30 mouse cellular contexts compared by ENCODE assay signal in genomic region chr12:10035479-10035878, GRCm38 (mm10).
DNase-seq lines count a peak whose midpoint lies in the region; ATAC-seq and TF ChIP-seq lines count a peak whose summit lies in the region.
"Had no signal": no experiment of that assay in that cellular context is flagged by ENCODE, and none has a peak within 500 bp of the region (broad histone marks: within the 10 kb centered on the region; RNA-seq: fewer than 3 reads in every experiment).

No protein-coding gene starts in this region.

- WGBS in midbrain, postnatal 0 days = 90% methylated on average over 8 of the region's 8 CpGs
- WGBS in midbrain, embryonic 10.5 days = 89% methylated on average over 8 of the region's 8 CpGs
- 68% methylated on average over 8 of the region's 8 CpGs for WGBS in embryonic facial prominence, embryonic 10.5 days
- 27% methylated on average over 8 of the region's 8 CpGs for WGBS in limb, embryonic 10.5 days
- 63% methylated on average over 8 of the region's 8 CpGs for WGBS in neural tube, embryonic 11.5 days
- 71% methylated on average over 8 of the region's 8 CpGs for whole genome bisulfite sequencing in liver, postnatal 0 days (ENCODE audit: insufficient replicate concordance)
- WGBS in forebrain, embryonic 10.5 days = 89% methylated on average over 8 of the region's 8 CpGs

- no peak overlapping the region for H3K4me2 ChIP-seq in midbrain, postnatal 0 days (ENCODE audit: low read depth, low read length, poor library complexity, severe bottlenecking)
- H3K4me2 ChIP-seq in neural tube, embryonic 11.5 days (ENCODE audit: low read depth) = no peak overlapping the region
- H3K4me2 ChIP-seq in liver, postnatal 0 days (ENCODE audit: low read depth, low read length) = no peak overlapping the region
- H3K4me2 ChIP-seq: forebrain, embryonic 15.5 days; heart, embryonic 13.5 days; hindbrain, embryonic 15.5 days; limb, embryonic 13.5 days; liver, embryonic 13.5 days; midbrain, embryonic 12.5 days had no signal

- H3K9me3 ChIP-seq in midbrain, postnatal 0 days (ENCODE audit: low read length) = no peaks in the 10 kb centered on the region
- H3K9me3 ChIP-seq in midbrain, embryonic 10.5 days (replicated peaks) = no peaks in the 10 kb centered on the region
- H3K9me3 ChIP-seq in embryonic facial prominence, embryonic 10.5 days = no peaks in the 10 kb centered on the region
- no peaks in the 10 kb centered on the region for H3K9me3 ChIP-seq in limb, embryonic 10.5 days (replicated peaks)
- H3K9me3 ChIP-seq in neural tube, embryonic 11.5 days (ENCODE audit: control insufficient read depth, low read length) = no peaks in the 10 kb centered on the region
- H3K9me3 ChIP-seq in liver, postnatal 0 days (ENCODE audit: low read length) = no peaks in the 10 kb centered on the region
- no peaks in the 10 kb centered on the region for H3K9me3 ChIP-seq in forebrain, embryonic 10.5 days
- H3K9me3 ChIP-seq: forebrain, embryonic 15.5 days; heart, embryonic 13.5 days; hindbrain, embryonic 10.5 days; hindbrain, embryonic 15.5 days; limb, embryonic 13.5 days; liver, embryonic 13.5 days; midbrain, embryonic 12.5 days had no signal

- no peaks in the 10 kb centered on the region for H3K4me1 ChIP-seq in midbrain, postnatal 0 days (ENCODE audit: insufficient read depth, low read length)
- H3K4me1 ChIP-seq in midbrain, embryonic 10.5 days = no peaks in the 10 kb centered on the region
- H3K4me1 ChIP-seq in embryonic facial prominence, embryonic 10.5 days = peaks cover 8% of the 10 kb centered on the region
- peaks cover 9% of the 10 kb centered on the region; the same call in 1 of the 2 replicates for H3K4me1 ChIP-seq in limb, embryonic 10.5 days
- H3K4me1 ChIP-seq in neural tube, embryonic 11.5 days (ENCODE audit: control insufficient read depth, insufficient read depth, low read length) = no peaks in the 10 kb centered on the region
- H3K4me1 ChIP-seq in liver, postnatal 0 days (ENCODE audit: insufficient read depth) = no peaks in the 10 kb centered on the region
- H3K4me1 ChIP-seq in forebrain, embryonic 10.5 days = no peaks in the 10 kb centered on the region
- H3K4me1 ChIP-seq: forebrain, embryonic 15.5 days; heart, embryonic 13.5 days; hindbrain, embryonic 10.5 days; hindbrain, embryonic 15.5 days; limb, embryonic 13.5 days; liver, embryonic 13.5 days; midbrain, embryonic 12.5 days had no signal

- DNase-seq in midbrain, postnatal 0 days (ENCODE audit: low spot score) = peak; percentile 1
- DNase-seq in midbrain, embryonic 10.5 days (ENCODE audit: low spot score) = no peak
- DNase-seq in embryonic facial prominence, embryonic 10.5 days (ENCODE audit: low spot score) = peak; percentile 25
- peak; percentile 42 for DNase-seq in limb, embryonic 10.5 days (ENCODE audit: low spot score)
- peak; percentile 26 for DNase-seq in neural tube, embryonic 11.5 days (ENCODE audit: low spot score)
- no peak for DNase-seq in layer of hippocampus, adult 9-10 months (ENCODE audit: low spot score)
- no peak for DNase-seq in liver, postnatal 0 days
- no peak for DNase-seq in forebrain, embryonic 10.5 days (ENCODE audit: extremely low spot score, low spot score)
- DNase-seq: adrenal gland, postnatal 36 days; cerebellum, adult 18-20 months; cerebellum, postnatal 14 days; gastrocnemius, postnatal 10 days; heart, postnatal 10 days; kidney, adult 2 months; kidney, postnatal 4 days; layer of hippocampus, adult 9-11 months; liver, embryonic 13.5 days; lung, adult 2 months; right cerebral cortex, adult 18-20 months; spleen, adult 18-20 months; thymus, postnatal 25 days had no signal

- no peaks in the 10 kb centered on the region for H3K36me3 ChIP-seq in midbrain, postnatal 0 days (ENCODE audit: insufficient read depth, low read length)
- H3K36me3 ChIP-seq in midbrain, embryonic 10.5 days = no peaks in the 10 kb centered on the region
- no peaks in the 10 kb centered on the region for H3K36me3 ChIP-seq in embryonic facial prominence, embryonic 10.5 days (replicated peaks)
- no peaks in the 10 kb centered on the region for H3K36me3 ChIP-seq in limb, embryonic 10.5 days
- no peaks in the 10 kb centered on the region for H3K36me3 ChIP-seq in neural tube, embryonic 11.5 days (ENCODE audit: control insufficient read depth, insufficient read depth, low read length)
- no peaks in the 10 kb centered on the region for H3K36me3 ChIP-seq in liver, postnatal 0 days (replicated peaks; ENCODE audit: insufficient read depth, low read length)
- H3K36me3 ChIP-seq in forebrain, embryonic 10.5 days (replicated peaks) = no peaks in the 10 kb centered on the region
- H3K36me3 ChIP-seq: forebrain, embryonic 15.5 days; heart, embryonic 13.5 days; hindbrain, embryonic 10.5 days; hindbrain, embryonic 15.5 days; limb, embryonic 13.5 days; liver, embryonic 13.5 days; midbrain, embryonic 12.5 days had no signal

- no peak overlapping the region for H3K27ac ChIP-seq in midbrain, postnatal 0 days (ENCODE audit: low read depth, low read length)
- H3K27ac ChIP-seq in midbrain, embryonic 10.5 days (replicated peaks) = no peak overlapping the region
- H3K27ac ChIP-seq in embryonic facial prominence, embryonic 10.5 days (replicated peaks) = no peak overlapping the region
- H3K27ac ChIP-seq in limb, embryonic 10.5 days = no peak overlapping the region
- no peak overlapping the region for H3K27ac ChIP-seq in neural tube, embryonic 11.5 days (ENCODE audit: low read depth, low read length)
- H3K27ac ChIP-seq in liver, postnatal 0 days (ENCODE audit: low read depth) = no peak overlapping the region
- H3K27ac ChIP-seq in forebrain, embryonic 10.5 days = no peak overlapping the region
- H3K27ac ChIP-seq: forebrain, embryonic 15.5 days; heart, embryonic 13.5 days; hindbrain, embryonic 10.5 days; hindbrain, embryonic 15.5 days; kidney, postnatal 0 days; limb, embryonic 13.5 days; liver, embryonic 13.5 days; midbrain, embryonic 12.5 days had no signal

- no peak overlapping the region for H3K9ac ChIP-seq in midbrain, postnatal 0 days (replicated peaks; ENCODE audit: low read length, poor library complexity, severe bottlenecking)
- H3K9ac ChIP-seq in neural tube, embryonic 11.5 days (ENCODE audit: low read length) = no peak overlapping the region
- no peak overlapping the region for H3K9ac ChIP-seq in liver, postnatal 0 days (replicated peaks)
- H3K9ac ChIP-seq: forebrain, embryonic 15.5 days; heart, embryonic 13.5 days; hindbrain, embryonic 15.5 days; limb, embryonic 13.5 days; liver, embryonic 13.5 days; midbrain, embryonic 12.5 days had no signal

- no peak for TF ChIP-seq EP300 in liver, postnatal 0 days (IDR thresholded peaks at IDR 0.05; ENCODE audit: low read depth)

- no peaks in the 10 kb centered on the region for H3K27me3 ChIP-seq in midbrain, postnatal 0 days (ENCODE audit: insufficient read depth, low read length)
- H3K27me3 ChIP-seq in midbrain, embryonic 10.5 days (ENCODE audit: low read depth, poor library complexity, severe bottlenecking) = no peaks in the 10 kb centered on the region
- no peaks in the 10 kb centered on the region for H3K27me3 ChIP-seq in embryonic facial prominence, embryonic 10.5 days (replicated peaks; ENCODE audit: low read depth, poor library complexity, severe bottlenecking)
- H3K27me3 ChIP-seq in limb, embryonic 10.5 days (ENCODE audit: low read depth, poor library complexity, severe bottlenecking) = no peaks in the 10 kb centered on the region
- no peaks in the 10 kb centered on the region for H3K27me3 ChIP-seq in neural tube, embryonic 11.5 days (ENCODE audit: control insufficient read depth, insufficient read depth, low read length)
- H3K27me3 ChIP-seq in liver, postnatal 0 days (ENCODE audit: insufficient read depth, low read length) = no peaks in the 10 kb centered on the region
- H3K27me3 ChIP-seq in forebrain, embryonic 10.5 days (ENCODE audit: poor library complexity, severe bottlenecking) = no peaks in the 10 kb centered on the region
- H3K27me3 ChIP-seq: forebrain, embryonic 15.5 days; heart, embryonic 13.5 days; hindbrain, embryonic 15.5 days; limb, embryonic 13.5 days; liver, embryonic 13.5 days; midbrain, embryonic 12.5 days had no signal

- H3K4me3 ChIP-seq in midbrain, postnatal 0 days (ENCODE audit: low read depth, low read length) = no peak overlapping the region
- H3K4me3 ChIP-seq in midbrain, embryonic 10.5 days = no peak overlapping the region
- H3K4me3 ChIP-seq in embryonic facial prominence, embryonic 10.5 days = no peak overlapping the region
- H3K4me3 ChIP-seq in limb, embryonic 10.5 days = no peak overlapping the region
- no peak overlapping the region for H3K4me3 ChIP-seq in neural tube, embryonic 11.5 days (ENCODE audit: low read depth, low read length)
- H3K4me3 ChIP-seq in liver, postnatal 0 days (ENCODE audit: low read depth, low read length) = no peak overlapping the region
- H3K4me3 ChIP-seq in forebrain, embryonic 10.5 days = no peak overlapping the region
- H3K4me3 ChIP-seq: forebrain, embryonic 15.5 days; heart, embryonic 13.5 days; hindbrain, embryonic 10.5 days; hindbrain, embryonic 15.5 days; limb, embryonic 13.5 days; liver, embryonic 13.5 days; midbrain, embryonic 12.5 days had no signal

- ATAC-seq in midbrain, postnatal 0 days (ENCODE audit: low FRiP score) = no peak
- no peak for ATAC-seq in neural tube, embryonic 11.5 days (ENCODE audit: insufficient read depth, low FRiP score, low TSS enrichment)
- ATAC-seq in liver, postnatal 0 days = no peak
- ATAC-seq: CD4-positive, CD25-positive, alpha-beta regulatory T cell, adult 4 months; forebrain, embryonic 15.5 days; inflammation-experienced regulatory T-cells, adult 6 months had no signal

- TF ChIP-seq CTCF in midbrain, postnatal 0 days (IDR thresholded peaks at IDR 0.05) = no peak
- no peak for TF ChIP-seq CTCF in liver, postnatal 0 days (IDR thresholded peaks at IDR 0.05; ENCODE audit: low read depth)

Comparison
In these comparisons a context has a peak if more than half of its experiments do, and no peak if none do; other contexts are left out.
1. DNase-seq: peak in midbrain, postnatal 0 days (single experiment), embryonic facial prominence, embryonic 10.5 days (single experiment), limb, embryonic 10.5 days (single experiment) and neural tube, embryonic 11.5 days (single experiment); none in midbrain, embryonic 10.5 days (single experiment), layer of hippocampus, adult 9-10 months (single experiment), liver, postnatal 0 days (single experiment) and forebrain, embryonic 10.5 days (single experiment).